Mouse (Mus musculus) frontal cortex, postnatal 10 days (tissue): ENCODE results near the gene Qpctl.

Experiments
- DNase-seq, 2 experiments: peaks; one replicate each; pipeline ENCODE4 v3.0.0; 2022; ENCODE audit warnings: low spot score in 2 of 2, mixed read lengths in 1 of 2

Qpctl gene

GRCm38 (mm10) chr7:19148875-19149541 is at the start of gene Qpctl:
Gene Qpctl, minus strand, starts transcription at chr7:19149291.
- DNase-seq = peak; percentile 98

- DNase-seq = no peak
These were observed 48.9 kb upstream of the Qpctl start for GRCm38 (mm10) chr7:19197985-19198384.

GRCm38 (mm10) chr7:19196676-19197075 is 47.6 kb upstream of the Qpctl start:
- no peak for DNase-seq

DNA sequence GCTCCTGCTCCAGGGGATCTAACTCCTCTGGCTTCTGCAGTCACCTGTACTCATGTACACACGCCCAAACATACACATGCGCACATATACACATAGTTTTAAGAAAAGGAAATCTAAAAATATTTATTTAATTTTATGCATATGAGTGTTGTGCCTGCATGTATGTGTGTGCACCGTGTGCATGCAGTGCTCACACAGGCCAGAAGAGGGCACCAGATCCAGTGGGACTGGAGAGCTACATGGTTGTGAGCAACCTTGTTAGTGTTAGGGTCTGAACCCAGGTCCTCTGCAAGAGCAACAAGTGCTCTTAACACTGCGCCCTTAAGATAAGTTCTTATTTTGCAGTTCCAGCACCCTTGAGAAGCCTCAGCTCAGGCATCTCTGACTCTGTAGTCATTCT is 45.6 kb upstream of the Qpctl start:
- no peak for DNase-seq

GRCm38 (mm10) chr7:19184758-19185157 is 35.7 kb upstream of the Qpctl start:
- no peak for DNase-seq

GRCm38 (mm10) chr7:19184250-19184649 is 35.2 kb upstream of the Qpctl start:
- DNase-seq = no peak

DNA sequence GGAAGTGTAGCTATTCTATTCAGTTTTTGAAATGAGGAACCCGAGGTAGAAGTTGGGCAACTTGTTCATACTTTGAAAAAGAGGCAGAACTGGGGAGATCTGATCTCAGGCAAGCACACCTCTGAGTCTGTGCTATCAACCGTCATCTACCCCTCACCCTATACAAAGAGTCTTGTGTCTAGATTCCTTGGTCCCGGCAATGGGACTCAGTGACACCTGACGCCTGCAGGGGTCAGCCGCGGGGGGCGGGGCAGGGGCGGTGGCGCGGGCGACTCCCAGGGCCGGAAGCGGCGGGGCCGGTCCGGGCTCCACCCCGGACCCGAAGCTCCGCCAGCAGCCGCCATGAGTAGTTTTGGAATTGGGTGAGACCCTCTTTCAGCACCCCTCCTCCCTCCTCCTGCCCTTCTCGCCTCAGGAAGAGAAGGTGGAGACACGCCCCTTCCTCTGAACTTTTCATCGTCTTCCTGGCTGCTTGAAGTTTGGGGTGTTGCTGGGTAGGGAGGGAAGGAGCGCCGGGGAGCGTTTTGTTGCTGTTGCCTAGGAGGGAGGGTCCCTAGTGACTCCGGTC is 31.9 kb upstream of the Qpctl start:
- no peak for DNase-seq

DNA sequence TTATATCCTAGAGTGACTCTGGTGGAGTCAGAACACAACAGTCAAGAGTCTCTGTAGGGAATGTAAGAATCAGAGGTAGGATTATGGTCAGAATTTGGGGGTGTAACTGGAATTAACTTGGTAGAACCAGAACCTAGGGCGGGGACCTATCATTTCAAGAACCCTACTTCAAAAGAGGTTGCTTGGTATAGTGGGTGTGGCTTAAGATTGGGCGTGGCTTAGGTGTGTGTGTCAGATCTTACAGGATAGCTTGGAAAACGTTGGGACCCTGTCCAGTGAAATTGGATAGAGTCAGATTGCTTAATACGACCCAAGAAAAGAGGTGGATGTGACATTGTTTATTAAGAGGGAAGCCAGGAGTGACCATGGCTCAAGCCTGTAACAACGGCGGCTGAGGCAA is 30.8 kb upstream of the Qpctl start:
- no peak for DNase-seq

DNA sequence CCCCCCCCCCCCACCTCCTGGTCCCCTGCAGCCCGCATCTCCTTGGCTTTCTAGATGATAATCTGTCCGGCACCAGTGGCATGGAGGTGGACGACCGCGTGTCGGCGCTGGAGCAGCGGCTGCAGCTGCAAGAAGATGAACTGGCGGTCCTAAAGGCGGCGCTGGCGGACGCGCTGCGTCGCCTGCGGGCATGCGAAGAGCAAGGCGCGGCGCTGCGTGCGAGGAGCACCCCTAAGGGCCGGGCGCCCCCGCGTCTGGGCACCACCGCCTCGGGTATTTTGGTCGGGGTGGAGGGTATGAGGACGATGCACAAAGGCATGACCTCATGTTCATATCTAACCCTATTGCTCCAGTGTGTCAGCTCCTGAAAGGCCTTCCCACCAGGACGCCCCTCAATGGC is 30.1 kb upstream of the Qpctl start:
- peak in 1 of 2 experiments; percentile 76 for DNase-seq

DNA sequence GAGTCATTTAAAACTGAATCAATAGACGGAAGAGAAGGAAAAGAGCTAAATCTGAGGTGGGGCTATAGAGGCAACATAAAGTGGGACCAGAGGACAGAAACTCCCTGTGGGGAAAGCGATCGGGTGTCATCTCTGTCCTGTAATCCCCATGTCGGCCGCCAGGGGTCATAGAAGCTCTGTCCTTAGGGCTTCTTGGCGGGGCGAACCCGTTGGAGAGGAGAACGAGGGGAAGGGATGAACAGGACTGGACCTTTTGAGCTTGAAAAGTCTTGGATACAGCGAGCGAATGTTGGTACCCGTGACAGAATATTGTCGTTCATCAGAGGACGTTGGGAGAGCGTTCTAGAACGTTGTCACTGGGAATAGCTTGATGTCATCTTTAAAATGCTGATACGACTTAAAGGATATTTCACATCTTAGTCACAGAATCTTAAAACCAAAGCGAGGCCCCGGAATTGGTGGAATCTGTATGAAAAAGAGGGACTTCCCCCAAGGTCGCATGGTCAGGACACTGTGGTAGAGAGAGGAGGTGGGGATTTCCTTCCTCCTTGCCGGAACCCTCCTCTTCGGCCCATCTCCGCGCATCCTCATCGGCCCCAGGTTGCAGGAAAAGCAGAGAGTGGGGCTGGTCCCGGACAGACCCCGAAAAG is 29.5 kb upstream of the Qpctl start:
- peak in 1 of 2 experiments; percentile 80 for DNase-seq

DNA sequence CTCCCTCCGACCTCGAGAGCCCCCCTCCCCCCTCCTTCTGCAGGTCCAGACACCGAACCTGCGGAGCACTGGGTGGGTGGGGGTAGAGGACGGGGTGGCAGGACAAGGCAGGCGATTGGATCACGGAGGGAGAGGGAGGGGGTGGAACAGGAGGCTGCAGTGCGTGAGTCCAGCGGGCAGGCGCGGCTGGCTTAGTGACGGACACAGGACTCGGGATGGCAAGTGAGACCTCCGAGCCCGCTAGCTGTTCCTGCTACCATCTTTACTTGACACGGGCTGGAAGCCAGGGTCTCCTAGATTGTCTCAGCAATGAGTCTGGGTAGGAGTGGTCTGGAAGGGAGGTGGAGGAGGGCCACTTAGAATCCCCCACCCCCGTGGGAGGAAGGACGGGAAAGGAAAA is 28.9 kb upstream of the Qpctl start:
- no peak for DNase-seq

DNA sequence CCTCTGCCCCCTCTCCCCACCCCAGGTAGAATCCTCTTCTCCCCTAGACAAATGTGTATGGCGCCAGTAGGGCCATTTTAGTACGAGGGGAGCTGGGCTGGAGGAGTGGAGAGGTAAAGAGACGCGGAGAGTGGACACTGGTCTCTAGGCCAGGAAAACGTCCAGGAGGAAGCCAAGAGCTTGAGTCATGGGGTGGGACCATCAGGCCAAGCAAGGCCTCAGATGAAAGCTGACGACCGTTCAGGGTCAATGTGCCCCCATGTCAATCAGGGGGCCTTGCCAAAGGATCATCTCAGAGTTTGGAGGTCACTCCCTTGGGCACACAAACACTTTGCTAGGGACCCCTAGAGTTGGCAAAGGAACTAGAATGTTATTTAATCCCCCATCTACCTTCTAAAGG is 28.1 kb upstream of the Qpctl start:
- no peak for DNase-seq

GRCm38 (mm10) chr7:19176516-19176947 is 27.4 kb upstream of the Qpctl start:
- no peak for DNase-seq

GRCm38 (mm10) chr7:19175708-19176515 is 26.8 kb upstream of the Qpctl start, which contains the start of gene Eml2:
Gene Eml2, plus strand, starts transcription at chr7:19176421.
- DNase-seq = peak; percentile 79 to 85

DNA sequence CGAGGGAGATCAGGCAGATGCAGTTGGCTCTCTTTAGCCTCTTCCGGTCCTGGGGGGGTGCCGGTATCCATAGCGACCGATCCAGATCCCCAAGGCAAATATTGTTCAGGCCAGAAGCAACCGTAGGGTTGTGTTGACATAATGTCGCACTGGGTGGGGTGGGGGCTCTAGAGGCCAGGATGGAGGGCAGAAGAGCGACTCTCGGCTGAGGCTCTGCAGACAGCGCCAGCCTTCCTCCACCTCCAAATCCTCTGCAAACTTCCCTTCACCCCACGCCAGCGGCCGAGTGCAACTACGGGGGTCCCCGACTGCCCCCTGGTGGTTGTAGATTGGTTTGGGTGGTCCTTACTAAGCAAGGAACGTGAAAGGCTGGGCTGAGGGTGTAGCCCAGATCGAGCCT is 23.8 kb upstream of the Qpctl start:
- DNase-seq = peak; percentile 78 to 86

DNA sequence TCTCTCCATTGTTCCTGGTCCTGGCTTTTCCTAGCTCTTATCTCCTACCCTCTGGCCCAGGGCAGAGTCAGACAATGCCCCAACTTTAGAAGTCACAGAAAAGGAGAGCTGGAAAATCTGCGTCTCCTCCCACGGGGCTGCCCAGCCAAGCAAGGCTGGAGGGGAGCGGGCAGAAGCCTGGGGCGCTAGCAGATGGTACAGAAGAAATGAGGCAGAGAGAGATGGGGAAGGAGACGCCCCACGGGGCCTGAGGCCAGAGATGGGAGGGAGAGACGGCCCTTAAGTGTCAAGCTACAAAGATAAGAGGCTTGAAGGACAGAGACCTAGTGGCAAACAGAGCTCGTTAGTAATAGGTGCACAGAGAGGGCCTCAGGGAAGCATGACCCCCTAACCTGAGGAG is 22.7 kb upstream of the Qpctl start:
- no peak for DNase-seq

DNA sequence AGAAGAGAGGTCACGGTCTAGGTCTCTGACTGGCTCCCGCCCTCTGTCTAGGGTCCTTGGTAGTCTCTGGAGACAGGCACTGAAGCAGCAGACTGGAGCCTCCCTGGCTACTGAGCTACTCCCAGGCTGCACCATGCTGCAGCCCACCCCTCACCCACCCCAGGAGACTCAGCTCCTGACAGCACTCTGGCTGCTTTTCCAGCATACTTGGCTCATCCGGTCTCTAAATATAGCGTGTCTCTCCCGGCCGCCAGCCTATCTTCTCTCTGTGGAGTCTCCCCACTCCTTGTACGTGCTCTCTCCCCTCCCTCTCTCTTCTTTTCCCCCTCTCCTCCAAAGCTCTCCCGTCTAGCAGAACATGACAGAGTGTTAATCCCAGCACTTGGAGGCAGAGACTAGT is 21.1 kb upstream of the Qpctl start:
- peak; percentile 69 to 70 for DNase-seq

- DNase-seq = no peak
These were observed 20.4 kb upstream of the Qpctl start for GRCm38 (mm10) chr7:19169506-19169905.

- DNase-seq = no peak
These were observed 17.9 kb upstream of the Qpctl start for GRCm38 (mm10) chr7:19166990-19167389.

DNA sequence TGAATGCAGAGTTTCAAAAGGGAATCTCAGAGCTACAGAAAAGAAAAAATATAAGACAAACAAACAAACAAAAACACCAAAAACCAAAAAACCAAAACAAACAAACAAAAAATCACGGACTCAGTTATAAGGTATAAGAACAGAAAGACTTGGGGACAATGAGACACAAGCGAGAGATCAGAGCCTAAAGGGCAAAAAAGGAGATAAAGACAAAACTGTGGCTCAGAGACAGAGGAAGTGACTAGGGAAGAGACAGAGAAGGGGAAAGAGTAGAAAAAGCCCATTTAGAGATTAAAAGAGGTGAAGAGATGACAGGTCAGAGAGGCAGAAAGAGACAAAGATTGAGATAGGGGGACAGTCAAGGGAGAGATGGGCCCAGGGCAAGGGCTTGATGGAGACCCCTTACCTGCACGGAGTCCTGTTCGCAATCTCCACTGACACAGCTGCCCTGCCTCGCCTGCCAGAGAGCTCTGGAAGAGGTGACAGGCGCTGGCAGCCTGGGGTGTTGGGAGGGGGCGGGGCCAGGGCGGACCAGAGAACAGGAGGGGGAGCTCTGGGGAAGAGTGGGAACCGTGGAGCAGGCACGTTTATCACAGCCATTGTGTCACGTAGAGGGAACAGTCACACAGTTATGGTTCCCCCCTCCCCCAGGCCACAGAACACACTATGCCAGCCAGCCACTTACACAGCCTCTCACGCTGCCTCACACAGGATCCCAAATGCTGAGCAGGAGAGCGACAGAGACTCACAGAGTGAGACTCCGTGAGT is 16.7 kb upstream of the Qpctl start, which contains the start of gene Gipr:
TSS of gene Gipr (minus strand) at position 472 of the 768 bp plus-strand sequence.
- no peak for DNase-seq

DNA sequence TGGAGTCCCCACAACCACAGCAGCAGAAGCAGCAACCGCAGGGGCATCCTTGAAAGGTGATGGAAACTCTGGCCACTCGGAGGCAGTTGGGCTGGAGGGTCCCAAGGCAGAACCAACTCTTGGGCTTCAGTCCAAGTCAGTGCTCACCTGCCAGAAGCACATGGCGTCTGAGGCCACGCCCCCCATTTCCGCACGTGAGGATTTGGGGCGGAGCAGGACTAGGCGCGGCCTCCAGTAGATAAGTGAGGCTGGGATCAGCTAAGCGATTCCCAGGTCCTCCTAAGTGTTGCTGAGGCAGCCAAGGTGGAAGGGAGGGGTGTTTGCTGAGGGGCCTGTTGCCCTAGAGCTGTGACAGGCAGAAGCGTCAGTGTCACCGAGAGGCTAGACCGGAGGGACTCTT is 15.9 kb upstream of the Qpctl start:
- DNase-seq = no peak
